Mouse (Mus musculus): ENCODE measurements at regions not wholly inside any gene's neighbourhood (a gene's known extent, or its start where the extent isn't known, plus 50 kb on each side); places are given as distances from the start of the nearest gene placed in this dataset.

GRCm38 (mm10) chr7:116808475-116808874 is 304.3 kb downstream of the Nucb2 start:
- Histone ChIP-seq H3K4me2 (replicated peaks) (no peak overlapping the region), H3K36me3 (no peaks in the 10 kb centered on the region), H3K27me3 (replicated peaks) (no peaks in the 10 kb centered on the region), H3K9me3 (no peaks in the 10 kb centered on the region), H3K4me1 (no peaks in the 10 kb centered on the region), H3K4me3 (no peak overlapping the region), H3K27ac (no peak overlapping the region), H3K9ac (no peak overlapping the region)
- 44% methylated on average over 3 of the region's 3 CpGs for WGBS
- no peak for ATAC-seq (ENCODE audit: low FRiP score, low read depth)

DNA sequence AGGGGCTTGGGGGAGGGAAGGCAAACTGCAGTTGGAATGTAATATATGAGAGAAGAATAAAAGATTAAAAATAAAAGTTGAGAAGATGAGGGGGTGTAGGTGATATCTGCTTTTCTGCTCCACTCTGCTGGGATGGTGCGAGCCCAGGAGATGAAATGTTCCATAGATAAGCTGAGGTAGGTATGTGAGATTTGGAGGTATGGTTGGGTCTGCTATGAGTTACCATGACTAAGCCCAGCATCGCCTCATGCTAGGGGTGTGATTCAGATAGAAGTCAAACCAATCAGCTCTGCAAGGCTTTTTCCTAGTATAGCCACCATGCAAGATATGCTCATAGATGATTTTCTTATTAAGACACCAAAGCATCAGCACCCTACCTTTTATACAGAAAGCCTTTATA is 312.3 kb downstream of the Nucb2 start:
- no peaks in the 10 kb centered on the region for H3K27me3 ChIP-seq (replicated peaks)
- H3K9me3 ChIP-seq: no peaks in the 10 kb centered on the region
- no peak overlapping the region for H3K4me2 ChIP-seq (replicated peaks)
- ATAC-seq (ENCODE audit: low FRiP score, low read depth): no peak
- H3K4me1 ChIP-seq: no peaks in the 10 kb centered on the region
- no peak overlapping the region for H3K4me3 ChIP-seq
- no peak overlapping the region for H3K9ac ChIP-seq
- H3K27ac ChIP-seq: no peak overlapping the region
- no peaks in the 10 kb centered on the region for H3K36me3 ChIP-seq
- WGBS: 93% methylated on average over 2 of the region's 2 CpGs

- Histone ChIP-seq H3K36me3 (no peaks in the 10 kb centered on the region), H3K4me2 (replicated peaks) (no peak overlapping the region)
These were observed 313.8 kb downstream of the Nucb2 start for GRCm38 (mm10) chr7:116817991-116818390.

DNA sequence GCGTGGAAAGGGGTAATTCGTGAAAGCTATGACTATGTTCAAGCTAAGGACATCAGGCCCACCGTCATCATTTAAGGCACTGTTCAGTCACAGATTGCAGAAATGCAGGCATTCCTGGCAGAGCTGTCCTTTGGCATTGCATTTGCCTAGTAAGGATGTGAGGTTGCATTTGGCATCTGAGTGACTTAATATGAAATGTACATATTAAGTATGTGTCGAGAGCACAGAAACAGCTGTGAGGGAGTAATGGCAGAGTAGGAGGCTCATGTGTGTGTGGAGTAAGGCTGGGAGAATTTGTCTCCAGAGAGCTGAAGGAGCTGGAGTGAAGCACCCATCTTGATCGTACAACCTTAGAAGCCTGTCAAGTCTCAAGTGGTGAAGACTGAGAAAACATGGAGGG is 316.4 kb downstream of the Nucb2 start:
- Histone ChIP-seq H3K27me3 (replicated peaks) (no peaks in the 10 kb centered on the region), H3K9me3 (no peaks in the 10 kb centered on the region), H3K4me2 (replicated peaks) (no peak overlapping the region), H3K4me1 (no peaks in the 10 kb centered on the region), H3K36me3 (no peaks in the 10 kb centered on the region), H3K4me3 (no peak overlapping the region), H3K27ac (no peak overlapping the region), H3K9ac (no peak overlapping the region)
- ATAC-seq (ENCODE audit: low FRiP score, low read depth): no peak
- WGBS: 90% methylated on average over 5 of the region's 5 CpGs

More at GRCm38 (mm10) chr7:116817991-116818390, 313.8 kb downstream of the Nucb2 start:
- no peak overlapping the region for H3K9ac ChIP-seq
- ATAC-seq (ENCODE audit: low FRiP score, low read depth): no peak
- H3K27me3 ChIP-seq (replicated peaks): no peaks in the 10 kb centered on the region
- no peaks in the 10 kb centered on the region for H3K4me1 ChIP-seq
- 84% methylated on average over 7 of the region's 7 CpGs for WGBS
- no peak overlapping the region for H3K27ac ChIP-seq
- H3K4me3 ChIP-seq: no peak overlapping the region
- H3K9me3 ChIP-seq: no peaks in the 10 kb centered on the region

- ATAC-seq (ENCODE audit: low FRiP score, low read depth): 0 out of 2 replicates have a peak, but pooled peaks have one; percentile 50
- H3K9ac ChIP-seq: no peak overlapping the region
- H3K36me3 ChIP-seq: no peaks in the 10 kb centered on the region
- no peak overlapping the region for H3K4me3 ChIP-seq
- H3K27ac ChIP-seq: no peak overlapping the region
- no peak overlapping the region for H3K4me2 ChIP-seq (replicated peaks)
- WGBS: 32% methylated on average over 3 of the region's 3 CpGs
- no peaks in the 10 kb centered on the region for H3K27me3 ChIP-seq (replicated peaks)
- no peaks in the 10 kb centered on the region for H3K9me3 ChIP-seq
- H3K4me1 ChIP-seq: no peaks in the 10 kb centered on the region
These were observed 338.7 kb downstream of the Nucb2 start for GRCm38 (mm10) chr7:116842894-116843293.

DNA sequence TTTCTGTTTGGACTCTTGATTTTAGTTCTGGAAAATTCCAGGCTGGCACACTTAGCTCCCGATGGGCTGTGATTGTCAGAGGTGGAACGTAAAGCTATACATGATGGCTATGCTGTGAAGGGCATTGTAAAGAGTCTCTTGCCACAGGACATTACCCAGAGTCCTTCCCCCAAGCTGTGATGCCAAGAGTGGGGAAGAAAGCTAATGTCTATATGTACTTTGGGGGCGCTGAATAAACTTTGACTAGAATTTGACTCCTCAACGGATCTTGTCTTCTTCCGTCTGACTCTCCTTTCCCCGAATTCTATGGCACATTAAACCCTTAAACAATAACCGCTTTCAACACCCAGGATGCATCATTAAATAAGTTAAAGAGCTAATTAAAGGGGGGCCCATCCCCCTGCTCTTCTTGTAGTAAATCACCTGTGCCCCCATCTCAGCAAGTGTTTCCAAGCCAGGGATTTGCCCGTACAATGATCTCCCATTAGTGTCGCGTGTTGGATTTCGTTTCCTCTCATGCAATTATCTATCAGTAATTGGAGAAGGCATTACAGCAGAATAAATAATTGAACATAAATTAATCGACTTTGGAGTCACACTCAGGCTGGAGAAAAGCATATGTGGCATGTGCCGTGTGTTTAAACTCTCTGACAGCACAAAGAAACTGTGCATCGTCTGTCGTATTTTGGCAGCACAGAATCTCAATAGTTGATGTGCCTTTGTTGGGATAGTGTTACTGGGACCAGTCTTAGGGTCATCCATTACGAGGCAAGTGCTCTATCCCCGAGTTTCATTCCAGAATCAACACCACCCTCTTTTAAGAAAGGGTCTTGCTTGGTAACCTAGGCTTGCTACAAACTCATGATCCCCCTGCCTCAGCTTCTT is 343.9 kb downstream of the Nucb2 start:
- Histone ChIP-seq H3K27me3 (replicated peaks) (no peaks in the 10 kb centered on the region), H3K9ac (no peak overlapping the region)
- 0 out of 2 replicates have a peak, but pooled peaks have one; percentile 37 for ATAC-seq (ENCODE audit: low FRiP score, low read depth)

GRCm38 (mm10) chr7:116853351-116853750 is 349.2 kb downstream of the Nucb2 start:
- Histone ChIP-seq H3K4me3 (no peak overlapping the region), H3K36me3 (no peaks in the 10 kb centered on the region), H3K4me1 (no peaks in the 10 kb centered on the region), H3K9ac (no peak overlapping the region), H3K27me3 (replicated peaks) (no peaks in the 10 kb centered on the region), H3K9me3 (no peaks in the 10 kb centered on the region), H3K27ac (no peak overlapping the region), H3K4me2 (replicated peaks) (no peak overlapping the region)
- no peak for ATAC-seq (ENCODE audit: low FRiP score, low read depth)
- 89% methylated on average over 3 of the region's 3 CpGs for WGBS

More for the DNA sequence above, 343.9 kb downstream of the Nucb2 start:
- Histone ChIP-seq H3K4me1 (no peaks in the 10 kb centered on the region), H3K9me3 (no peaks in the 10 kb centered on the region), H3K4me3 (no peak overlapping the region), H3K4me2 (replicated peaks) (no peak overlapping the region), H3K27ac (no peak overlapping the region), H3K36me3 (no peaks in the 10 kb centered on the region)
- WGBS: 68% methylated on average over 17 of the region's 17 CpGs

DNA sequence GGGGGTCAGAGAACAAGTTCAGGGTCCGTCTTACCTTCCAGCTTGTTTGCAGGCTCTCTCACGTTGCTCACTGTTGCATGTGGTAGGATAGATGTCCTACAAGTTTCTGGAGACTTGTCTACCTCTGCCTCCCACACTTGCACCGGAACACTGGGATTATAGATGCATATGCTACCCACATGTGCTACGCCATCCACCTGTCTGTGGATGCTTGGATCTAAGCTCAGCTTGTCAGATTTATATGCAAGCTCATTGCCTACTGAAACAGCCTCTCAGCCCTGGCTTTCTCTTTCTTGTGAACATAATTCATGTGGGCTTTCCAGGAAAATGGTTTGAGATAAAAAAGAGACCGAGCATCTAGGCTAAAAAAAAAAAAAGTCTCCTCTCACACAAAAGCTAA is 353.0 kb downstream of the Nucb2 start:
- 73% methylated on average over 5 of the region's 5 CpGs for WGBS
- no peak for ATAC-seq (ENCODE audit: low FRiP score, low read depth)
- no peak overlapping the region for H3K27ac ChIP-seq
- H3K9ac ChIP-seq: no peak overlapping the region
- no peak overlapping the region for H3K4me3 ChIP-seq
- H3K27me3 ChIP-seq (replicated peaks): no peaks in the 10 kb centered on the region
- H3K4me1 ChIP-seq: no peaks in the 10 kb centered on the region
- H3K4me2 ChIP-seq (replicated peaks): no peak overlapping the region
- no peaks in the 10 kb centered on the region for H3K9me3 ChIP-seq
- H3K36me3 ChIP-seq: no peaks in the 10 kb centered on the region

DNA sequence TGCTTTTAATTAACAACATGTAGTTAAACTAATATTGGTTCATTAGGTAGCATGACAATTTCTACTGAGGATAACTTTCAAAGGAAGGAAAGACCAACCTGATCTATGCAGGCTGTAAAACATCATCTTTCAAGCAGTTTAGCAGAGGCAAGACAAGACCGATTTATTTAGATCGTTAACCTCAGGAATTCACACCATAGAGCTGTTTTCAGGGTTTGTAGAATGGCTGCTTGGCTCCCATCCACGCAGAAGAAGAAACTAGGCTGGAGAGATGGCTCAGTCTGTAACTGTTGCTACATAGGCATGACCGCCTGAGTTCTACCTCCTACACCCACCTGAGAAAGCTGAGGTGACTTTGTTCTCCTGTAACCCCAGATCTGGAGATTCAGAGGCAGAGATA is 353.6 kb downstream of the Nucb2 start:
- H3K4me2 ChIP-seq (replicated peaks): no peak overlapping the region
- H3K9ac ChIP-seq: no peak overlapping the region
- WGBS: 75% methylated on average over 4 of the region's 4 CpGs
- no peaks in the 10 kb centered on the region for H3K27me3 ChIP-seq (replicated peaks)
- no peak overlapping the region for H3K4me3 ChIP-seq
- H3K27ac ChIP-seq: no peak overlapping the region
- no peaks in the 10 kb centered on the region for H3K9me3 ChIP-seq
- no peaks in the 10 kb centered on the region for H3K36me3 ChIP-seq
- no peaks in the 10 kb centered on the region for H3K4me1 ChIP-seq
- ATAC-seq (ENCODE audit: low FRiP score, low read depth): no peak

GRCm38 (mm10) chr7:116882268-116882964 is 378.2 kb downstream of the Nucb2 start:
- Histone ChIP-seq H3K4me3 (no peak overlapping the region), H3K4me1 (peaks cover 9% of the 10 kb centered on the region; the same call in 1 of the 2 replicates), H3K27me3 (replicated peaks) (no peaks in the 10 kb centered on the region), H3K4me2 (replicated peaks) (no peak overlapping the region), H3K9ac (no peak overlapping the region), H3K27ac (no peak overlapping the region), H3K36me3 (no peaks in the 10 kb centered on the region), H3K9me3 (no peaks in the 10 kb centered on the region)
- 38% methylated on average over 5 of the region's 5 CpGs for WGBS
- ATAC-seq (ENCODE audit: low FRiP score, low read depth): peak; percentile 70

DNA sequence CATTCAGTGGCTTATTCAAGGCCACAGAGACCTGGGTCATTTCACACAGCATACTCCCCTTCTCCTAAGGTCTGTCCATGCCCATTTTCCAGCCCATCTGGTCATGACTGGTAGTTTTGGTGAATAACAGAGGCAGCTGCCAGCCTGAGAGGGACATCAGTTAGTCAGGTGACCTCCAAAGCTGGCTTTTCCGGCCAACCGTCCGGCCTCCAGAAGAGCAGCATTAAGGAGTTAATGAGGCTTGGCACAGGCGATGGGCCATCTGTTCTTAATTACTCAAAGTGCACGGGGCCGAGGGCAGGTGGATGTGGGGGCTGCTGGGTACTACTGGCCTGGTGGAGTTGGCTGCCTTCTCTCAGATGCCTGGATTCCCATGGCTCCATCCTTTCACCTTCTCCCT is 389.7 kb downstream of the Nucb2 start:
- H3K4me2 ChIP-seq (replicated peaks): no peak overlapping the region
- 45% methylated on average over 6 of the region's 6 CpGs for WGBS
- H3K9ac ChIP-seq: no peak overlapping the region
- no peak for ATAC-seq (ENCODE audit: low FRiP score, low read depth)
- H3K27me3 ChIP-seq (replicated peaks): no peaks in the 10 kb centered on the region
- H3K4me3 ChIP-seq: no peak overlapping the region
- H3K9me3 ChIP-seq: no peaks in the 10 kb centered on the region
- no peaks in the 10 kb centered on the region for H3K4me1 ChIP-seq
- no peak overlapping the region for H3K27ac ChIP-seq
- H3K36me3 ChIP-seq: no peaks in the 10 kb centered on the region

DNA sequence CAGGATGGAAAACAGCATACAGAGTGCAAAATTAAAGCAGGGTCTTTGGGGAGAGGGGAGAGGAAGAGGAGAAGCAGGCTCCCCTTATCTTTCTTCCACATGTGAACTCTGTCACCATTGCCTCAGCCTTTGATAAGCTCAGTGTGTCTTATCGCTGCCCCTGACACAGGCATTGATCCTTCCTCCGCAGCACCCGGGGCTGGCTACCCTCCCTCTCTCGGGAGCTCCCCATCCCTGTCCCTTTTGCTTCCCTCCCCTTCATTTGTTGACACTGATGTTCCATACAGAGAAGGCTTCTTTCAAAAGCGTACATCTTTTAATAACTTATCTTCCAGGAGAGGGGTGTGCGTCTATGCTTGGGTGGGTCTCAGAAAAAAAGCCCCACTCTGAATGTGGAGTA is 411.6 kb downstream of the Nucb2 start:
- H3K9ac ChIP-seq: no peak overlapping the region
- no peaks in the 10 kb centered on the region for H3K9me3 ChIP-seq
- WGBS: 86% methylated on average over 6 of the region's 6 CpGs
- H3K27me3 ChIP-seq (replicated peaks): no peaks in the 10 kb centered on the region
- no peak overlapping the region for H3K4me2 ChIP-seq (replicated peaks)
- H3K4me1 ChIP-seq: no peaks in the 10 kb centered on the region
- no peak overlapping the region for H3K4me3 ChIP-seq
- no peak for ATAC-seq (ENCODE audit: low FRiP score, low read depth)
- H3K36me3 ChIP-seq: no peaks in the 10 kb centered on the region
- H3K27ac ChIP-seq: no peak overlapping the region
